Mouse (Mus musculus): ENCODE data around the gene Pdp2.
A peak's percentile ranks its signal among the peaks of the same experiment; 100 is the strongest.
"Not testable (repeated sequence)": the region's sequence is repeated elsewhere in the genome, so short reads cannot be mapped to it uniquely, and the experiment has no call there.

Gene Pdp2

GRCm38 (mm10) chr8:104633156-104633744, 42.0 kb downstream of the Pdp2 start:
- peak; percentile 3 for DNase-seq

- peak; percentile 1 for DNase-seq
Measured at GRCm38 (mm10) chr8:104635004-104635710, 43.9 kb downstream of the Pdp2 start.

- DNase-seq = peak; percentile 2
Measured at GRCm38 (mm10) chr8:104638010-104638409, 46.8 kb downstream of the Pdp2 start.

- no peak for DNase-seq
Measured at GRCm38 (mm10) chr8:104640241-104640640, 49.0 kb downstream of the Pdp2 start.

GRCm38 (mm10) chr8:104640831-104641370, 49.6 kb downstream of the Pdp2 start:
- DNase-seq = no peak

GRCm38 (mm10) chr8:104641426-104642323, 50.4 kb downstream of the Pdp2 start, which contains the start of gene Ciao2b:
Gene Ciao2b, minus strand, starts transcription at chr8:104641965.
- peak; percentile 94 for DNase-seq

DNA sequence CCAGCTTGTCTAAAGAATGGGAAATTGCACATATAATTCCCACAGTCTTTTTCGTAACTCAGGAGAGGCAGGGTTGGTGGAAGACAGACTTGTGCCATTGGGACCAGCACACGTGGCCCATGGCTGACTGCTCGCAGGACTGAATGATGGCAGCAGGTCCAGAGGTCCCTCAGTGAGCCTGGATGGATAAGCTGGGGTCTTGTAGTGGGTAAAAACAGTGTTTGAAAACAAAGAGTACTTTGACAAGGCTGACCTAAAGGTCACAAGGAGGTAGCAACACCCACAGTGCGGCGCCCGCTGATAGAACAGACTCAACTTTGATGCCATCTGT, 51.0 kb downstream of the Pdp2 start:
- no peak for DNase-seq

GRCm38 (mm10) chr8:104644187-104644586, 52.9 kb downstream of the Pdp2 start:
- DNase-seq = not testable (repeated sequence)
